7 mouse cellular contexts compared by ENCODE assay signal in the genomic region with DNA sequence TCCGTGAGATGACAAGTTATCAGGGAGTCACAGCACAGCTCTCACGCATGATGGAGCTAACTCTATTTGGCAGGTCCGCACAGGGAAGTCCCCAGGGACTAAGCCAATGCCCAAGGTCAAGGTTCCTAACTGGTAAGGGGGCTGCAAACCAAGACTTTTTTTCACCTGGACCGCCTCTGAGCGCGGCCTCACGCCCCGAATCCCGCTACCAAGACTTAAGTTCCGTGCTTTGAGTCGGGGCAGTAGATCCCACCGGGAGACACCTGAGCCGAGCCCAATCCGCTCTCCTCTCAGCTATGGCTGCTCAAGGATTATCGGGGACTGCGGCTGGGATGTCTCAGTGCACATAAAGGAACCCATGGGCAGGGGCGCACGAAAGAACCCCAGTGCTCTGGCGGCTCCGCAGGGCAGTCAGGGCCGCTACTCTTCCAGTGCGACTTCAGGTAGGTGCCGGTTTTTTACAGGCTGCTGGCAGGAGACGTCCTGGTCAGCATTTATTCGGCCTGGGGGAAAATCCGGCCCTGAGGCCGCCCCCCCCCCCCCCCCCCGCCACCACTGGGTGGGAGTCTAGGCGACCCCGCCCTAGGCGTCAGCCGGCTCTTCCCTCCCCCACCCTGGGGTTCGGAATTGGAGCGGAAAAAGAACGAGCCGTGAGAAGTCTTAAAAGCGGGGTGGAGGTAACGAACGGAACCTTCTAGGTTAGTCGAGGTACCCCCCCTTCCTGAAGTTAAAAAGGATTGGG. TPM values are rescaled to one million over a fixed set of nuclear protein-coding genes. Genes with fewer than 3 reads are reported as not detected.
DNase-seq lines count a peak whose midpoint lies in the region; ATAC-seq and TF ChIP-seq lines count a peak whose summit lies in the region.

A gene (plus strand): TSS at position 624 of the 742 bp plus-strand sequence.

- H3K4me3 ChIP-seq in G1E (ENCODE audit: low read depth, low read length), result peak within 1 kb of the TSS; percentile 67; the same call in 1 of the 2 replicates
- peak within 1 kb of the TSS; percentile 59 for H3K4me3 ChIP-seq in heart, adult 2 months

- TF ChIP-seq CTCF in G1E (IDR thresholded peaks at IDR 0.05; ENCODE audit: low read depth, low read length), result no peak
- TF ChIP-seq CTCF in heart, adult 2 months (IDR thresholded peaks at IDR 0.05), result no peak

- peaks cover 20% of the 10 kb centered on the region for H3K4me1 ChIP-seq in G1E (ENCODE audit: insufficient read depth, low read depth, low read length)
- no peaks in the 10 kb centered on the region for H3K4me1 ChIP-seq in heart, adult 2 months (ENCODE audit: control insufficient read depth, insufficient read depth, low read length)

- no peak for TF ChIP-seq EP300 in heart, adult 2 months (IDR thresholded peaks at IDR 0.05; ENCODE audit: insufficient read depth, low read depth, low read length)

- peak within 1 kb of the TSS; percentile 89 for H3K27ac ChIP-seq in heart, adult 2 months

- H3K9ac ChIP-seq in heart, adult 2 months (ENCODE audit: low read depth, low read length), result peak within 1 kb of the TSS; percentile 95

- peaks cover 69% of the 10 kb centered on the region for H3K27me3 ChIP-seq in G1E (ENCODE audit: insufficient read depth, low read length)
- no peaks in the 10 kb centered on the region for H3K27me3 ChIP-seq in heart, adult 2 months (ENCODE audit: control insufficient read depth, insufficient read depth, low read length)

- ATAC-seq in G1E (ENCODE audit: extremely low read depth, insufficient number of reproducible peaks, low FRiP score, poor library complexity, severe bottlenecking), result no peak

- H3K79me2 ChIP-seq in heart, adult 2 months (replicated peaks; ENCODE audit: control insufficient read depth, insufficient read depth, low read length), result no peaks in the 10 kb centered on the region

- intact Hi-C loops in heart, adult 2 months (cut with DNase I), result loop anchor here (2.0 to 5.0 kb wide), 2 partner anchors 33 to 48 kb away; no protein-coding TSS in a partner anchor

- peaks cover 7% of the 10 kb centered on the region for H3K9me3 ChIP-seq in G1E (replicated peaks)

- WGBS in heart, adult 2 months, result 4% methylated on average over 40 of the region's 40 CpGs

- TF ChIP-seq POLR2A in heart, adult 2 months (IDR thresholded peaks at IDR 0.05; ENCODE audit: insufficient read depth, low read depth, low read length), result 0 out of 2 replicates have a peak, but pooled peaks have one; percentile 15

- DNase-seq in G1E (ENCODE audit: low spot score), result no peak
- peak; percentile 53 to 74 for DNase-seq in adrenal gland, postnatal 36 days
- DNase-seq in heart, adult 2 months, result peak; percentile 67 to 71
- DNase-seq in kidney, adult 11 months, result peak; percentile 70
- peak; percentile 29 to 44 for DNase-seq in lung, adult 18-20 months
- DNase-seq in retina, embryonic 14.5 days (ENCODE audit: low spot score), result peak; percentile 65
- DNase-seq in natural killer cell, adult 2 months (ENCODE audit: low spot score in 2 of 2), result no peak

- no peaks in the 10 kb centered on the region for H3K36me3 ChIP-seq in G1E (replicated peaks)
- H3K36me3 ChIP-seq in heart, adult 2 months (ENCODE audit: control insufficient read depth, insufficient read depth, low read length), result no peaks in the 10 kb centered on the region

RNA-seq across cellular contexts. Expression of the gene that starts here (rescaled TPM):
- not detected in 2 replicates for total RNA-seq in G1E (2014; fragmentation: Nextera tagmentation)
- total RNA-seq in G1E (2017), result 0.33 and 0.81 TPM in 2 replicates
- 0.13 and 0.21 TPM in 2 replicates for polyA plus RNA-seq in G1E (2012)
- total RNA-seq in adrenal gland, postnatal 36 days (2021), result 10 to 100 TPM; 51.1 to 67.3 TPM
- 10 to 100 TPM; 29.4 to 32.5 TPM for total RNA-seq in heart, adult 2 months (2021)
- 102 and 105 TPM in 2 replicates for polyA plus RNA-seq in heart, adult 2 months (2012; rRNA removed)

Comparison
In these comparisons a context has a peak if more than half of its experiments do, and no peak if none do; other contexts are left out.
1. RNA of the gene that starts here (total RNA-seq): 51.1 to 67.3 TPM in adrenal gland, postnatal 36 days and 29.4 to 32.5 TPM in heart, adult 2 months; 0.33 to 0.81 TPM in G1E; every median in the first group is over 10 times any median in the second.
2. RNA of the gene that starts here (polyA plus RNA-seq): 102 to 105 TPM in heart, adult 2 months; 0.13 to 0.21 TPM in G1E; every median in the first group is over 10 times any median in the second.
3. DNase-seq: peak in adrenal gland, postnatal 36 days (2 of 2), heart, adult 2 months (2 of 2), kidney, adult 11 months (single experiment), lung, adult 18-20 months (2 of 2) and retina, embryonic 14.5 days (single experiment); none in G1E (single experiment) and natural killer cell, adult 2 months (0 of 2).